Mouse (Mus musculus): Measurements from ENCODE around the gene Plekhm1.

- TF ChIP-seq CTCF (IDR thresholded peaks at IDR 0.05; ENCODE audit: control insufficient read depth, insufficient read depth, low read length): peak; percentile 79
- no peak for TF ChIP-seq POLR2A (IDR thresholded peaks at IDR 0.05; ENCODE audit: borderline replicate concordance, control insufficient read depth, low read depth, low read length)
Measured at GRCm38 (mm10) chr11:103326950-103327349, 85.5 kb downstream of the Plekhm1 start.

Data from bone marrow, adult 2 months (tissue).